Mouse (Mus musculus) ES-E14 (cell line): ENCODE results near the gene Map2k5.

Experiments used
- HCFC1 ChIP-seq: IDR thresholded peaks from 2 replicates; pipeline ENCODE4 v1.6.1; 2012; ENCODE audit warnings: low read length, inconsistent platforms, borderline replicate concordance; ENCODE audit not compliant: insufficient read depth
- ZC3H11A ChIP-seq: IDR thresholded peaks from 2 replicates; pipeline ENCODE4 v1.6.1; 2012; ENCODE audit warnings: low read depth, mild to moderate bottlenecking, inconsistent platforms, low read length, borderline replicate concordance

GRCm38 (mm10) chr9:63377270-63378142, at the start of gene Map2k5:
- TF ChIP-seq ZC3H11A = no peak
- peak; percentile 89 for TF ChIP-seq HCFC1
